Mouse (Mus musculus): ENCODE data around the gene Mtor. TPM values are rescaled to one million over a fixed set of nuclear protein-coding genes. Genes with fewer than 3 reads are reported as not detected.

Gene Mtor
- polyA plus RNA-seq, 2 experiments, result 6.1 to 9.4 TPM

- ATAC-seq (ENCODE audit: insufficient read depth) (no peak), DNase-seq (ENCODE audit: low read depth in 3 of 3, low spot score in 3 of 3) (no peak)
- Histone ChIP-seq H3K4me3 (ENCODE audit: insufficient read depth in 1 of 2, low read depth in 2 of 2, low read length in 2 of 2) (no peak overlapping the region), H3K27ac (no peak overlapping the region), H3K4me2 (ENCODE audit: low read depth) (peak overlapping the region; percentile 93), H3K4me1 (replicated peaks; ENCODE audit: control insufficient read depth in 2 of 2, insufficient read depth in 2 of 2, low read length in 1 of 2) (peaks cover 12 to 15% of the 10 kb centered on the region in 2 experiments), H3K36me3 (replicated peaks; ENCODE audit: control insufficient read depth, insufficient read depth, low read depth) (no peaks in the 10 kb centered on the region), H3K9ac (replicated peaks) (no peak overlapping the region), H3K27me3 (ENCODE audit: control insufficient read depth, insufficient read depth, low read length) (no peaks in the 10 kb centered on the region), H3K9me3 (ENCODE audit: control insufficient read depth, low read length) (no peaks in the 10 kb centered on the region)
- no peak for TF ChIP-seq CTCF (IDR thresholded peaks at IDR 0.05; ENCODE audit: low read depth)
- no peak for TF ChIP-seq EP300 (IDR thresholded peaks at IDR 0.05; ENCODE audit: low read depth)
- WGBS (ENCODE audit: insufficient replicate concordance), result 75% methylated on average over 5 of the region's 5 CpGs
Measured at GRCm38 (mm10) chr4:148441931-148442330, 6.5 kb upstream of the Mtor start.

GRCm38 (mm10) chr4:148442598-148442997 is 5.8 kb upstream of the Mtor start:
- no peaks in the 10 kb centered on the region for H3K9me3 ChIP-seq (ENCODE audit: control insufficient read depth, low read length)
- DNase-seq (ENCODE audit: low read depth in 3 of 3, low spot score in 3 of 3), result no peak
- H3K9ac ChIP-seq (replicated peaks), result no peak overlapping the region
- H3K36me3 ChIP-seq (replicated peaks; ENCODE audit: control insufficient read depth, insufficient read depth, low read depth), result no peaks in the 10 kb centered on the region
- ATAC-seq (ENCODE audit: insufficient read depth), result no peak
- H3K27ac ChIP-seq, result no peak overlapping the region
- H3K4me2 ChIP-seq (ENCODE audit: low read depth), result peak overlapping the region; percentile 93
- H3K4me1 ChIP-seq (replicated peaks; ENCODE audit: control insufficient read depth in 2 of 2, insufficient read depth in 2 of 2, low read length in 1 of 2), result peaks cover 12 to 17% of the 10 kb centered on the region in 2 experiments
- TF ChIP-seq CTCF (IDR thresholded peaks at IDR 0.05; ENCODE audit: low read depth), result no peak
- 0 out of 4 replicates have a peak overlapping the region, but pooled peaks of 1 of the 2 experiments have one; percentile 3 for H3K4me3 ChIP-seq (ENCODE audit: insufficient read depth in 1 of 2, low read depth in 2 of 2, low read length in 2 of 2)
- 81% methylated on average over 7 of the region's 7 CpGs for WGBS (ENCODE audit: insufficient replicate concordance)
- no peaks in the 10 kb centered on the region for H3K27me3 ChIP-seq (ENCODE audit: control insufficient read depth, insufficient read depth, low read length)

- peak; percentile 58 for TF ChIP-seq CTCF (IDR thresholded peaks at IDR 0.05; ENCODE audit: low read depth)
- 0 out of 2 replicates have a peak, but pooled peaks have one; percentile 4 for TF ChIP-seq EP300 (IDR thresholded peaks at IDR 0.05; ENCODE audit: low read depth)
- WGBS (ENCODE audit: insufficient replicate concordance), result under 1% methylated on average over 46 of the region's 46 CpGs
- peaks cover 15 to 23% of the 10 kb centered on the region in 2 experiments for H3K4me1 ChIP-seq (replicated peaks; ENCODE audit: control insufficient read depth in 2 of 2, insufficient read depth in 2 of 2, low read length in 1 of 2)
- H3K9me3 ChIP-seq (ENCODE audit: control insufficient read depth, low read length), result no peaks in the 10 kb centered on the region
- DNase-seq (ENCODE audit: low read depth in 3 of 3, low spot score in 3 of 3) (peak; percentile 72 to 85 (median 76)), ATAC-seq (ENCODE audit: insufficient read depth) (peak; percentile 71)
- H3K4me2 ChIP-seq (ENCODE audit: low read depth), result peak within 1 kb of the TSS; percentile 93
- no peaks in the 10 kb centered on the region for H3K36me3 ChIP-seq (replicated peaks; ENCODE audit: control insufficient read depth, insufficient read depth, low read depth)
- peak within 1 kb of the TSS; percentile 85 for H3K9ac ChIP-seq (replicated peaks)
- H3K4me3 ChIP-seq (ENCODE audit: insufficient read depth in 1 of 2, low read depth in 2 of 2, low read length in 2 of 2), result peak within 1 kb of the TSS; percentile 78 to 79
- no peaks in the 10 kb centered on the region for H3K27me3 ChIP-seq (ENCODE audit: control insufficient read depth, insufficient read depth, low read length)
- H3K27ac ChIP-seq, result peak within 1 kb of the TSS; percentile 38
Measured at GRCm38 (mm10) chr4:148444250-148444967, 4.0 kb upstream of the Mtor start, which contains the start of gene Ubiad1. Gene Ubiad1, minus strand, starts transcription at chr4:148444771.

GRCm38 (mm10) chr4:148448853-148449245 is 438 bp downstream of the Mtor start:
- Histone ChIP-seq H3K36me3 (replicated peaks; ENCODE audit: control insufficient read depth, insufficient read depth, low read depth) (peaks cover 12% of the 10 kb centered on the region), H3K4me2 (ENCODE audit: low read depth) (peak overlapping the region; percentile 74), H3K4me1 (replicated peaks; ENCODE audit: control insufficient read depth in 2 of 2, insufficient read depth in 2 of 2, low read length in 1 of 2) (peaks cover 13 to 20% of the 10 kb centered on the region in 2 experiments), H3K4me3 (ENCODE audit: insufficient read depth in 1 of 2, low read depth in 2 of 2, low read length in 2 of 2) (peak overlapping the region; percentile 87 to 90), H3K27me3 (ENCODE audit: control insufficient read depth, insufficient read depth, low read length) (no peaks in the 10 kb centered on the region), H3K27ac (no peak overlapping the region), H3K9me3 (ENCODE audit: control insufficient read depth, low read length) (no peaks in the 10 kb centered on the region), H3K9ac (replicated peaks) (peak overlapping the region; percentile 89)
- TF ChIP-seq CTCF (IDR thresholded peaks at IDR 0.05; ENCODE audit: low read depth), result no peak
- no peak for TF ChIP-seq EP300 (IDR thresholded peaks at IDR 0.05; ENCODE audit: low read depth)
- WGBS (ENCODE audit: insufficient replicate concordance), result 0% methylated on average over 15 of the region's 15 CpGs
- peak in 2 of 3 experiments; percentile 16 to 23 for DNase-seq (ENCODE audit: low read depth in 3 of 3, low spot score in 3 of 3)
- ATAC-seq (ENCODE audit: insufficient read depth), result peak; percentile 27

- Histone ChIP-seq H3K4me3 (ENCODE audit: insufficient read depth in 1 of 2, low read depth in 2 of 2, low read length in 2 of 2) (no peak overlapping the region), H3K27ac (no peak overlapping the region), H3K27me3 (ENCODE audit: control insufficient read depth, insufficient read depth, low read length) (no peaks in the 10 kb centered on the region), H3K36me3 (replicated peaks; ENCODE audit: control insufficient read depth, insufficient read depth, low read depth) (peaks cover 34% of the 10 kb centered on the region), H3K9me3 (ENCODE audit: control insufficient read depth, low read length) (no peaks in the 10 kb centered on the region), H3K4me1 (replicated peaks; ENCODE audit: control insufficient read depth in 2 of 2, insufficient read depth in 2 of 2, low read length in 1 of 2) (peaks cover 5 to 7% of the 10 kb centered on the region in 2 experiments), H3K4me2 (ENCODE audit: low read depth) (no peak overlapping the region), H3K9ac (replicated peaks) (no peak overlapping the region)
- no peak for ATAC-seq (ENCODE audit: insufficient read depth)
- WGBS (ENCODE audit: insufficient replicate concordance), result 82% methylated on average over 11 of the region's 11 CpGs
- TF ChIP-seq CTCF (IDR thresholded peaks at IDR 0.05; ENCODE audit: low read depth), result no peak
- TF ChIP-seq EP300 (IDR thresholded peaks at IDR 0.05; ENCODE audit: low read depth), result no peak
- DNase-seq (ENCODE audit: low read depth in 3 of 3, low spot score in 3 of 3), result no peak
Measured at GRCm38 (mm10) chr4:148453707-148454106, 5.3 kb downstream of the Mtor start.
